Mouse (Mus musculus): ENCODE results near the gene Gbx2. TPM values are rescaled to one million over a fixed set of nuclear protein-coding genes. Genes with fewer than 3 reads are reported as not detected.

Gbx2 gene
- total RNA-seq (2021), result not detected
- long read RNA-seq, experiment 1, result 0 reads
- long read RNA-seq, experiment 2, result 0 reads

GRCm38 (mm10) chr1:89931120-89931519, at the start of gene Gbx2:
Gbx2 (minus strand) TSS chr1:89931179.
- intact Hi-C loops (cut with DNase I; ENCODE audit: low total_unique reads), result loop anchor here (10.0 kb wide), 1 partner anchor 156 kb away; no protein-coding TSS in a partner anchor
- DNase-seq, result peak; percentile 41

- no peak for DNase-seq
- intact Hi-C loops (cut with DNase I; ENCODE audit: low total_unique reads), result no loop called here
These were observed 46.3 kb upstream of the Gbx2 start for GRCm38 (mm10) chr1:89977261-89977660.

GRCm38 (mm10) chr1:89976411-89976810, 45.4 kb upstream of the Gbx2 start:
- intact Hi-C loops (cut with DNase I; ENCODE audit: low total_unique reads), result no loop called here
- no peak for DNase-seq

GRCm38 (mm10) chr1:89974541-89974940, 43.6 kb upstream of the Gbx2 start:
- no peak for DNase-seq
- intact Hi-C loops (cut with DNase I; ENCODE audit: low total_unique reads), result no loop called here

- intact Hi-C loops (cut with DNase I; ENCODE audit: low total_unique reads), result no loop called here
- no peak for DNase-seq
These were observed 40.9 kb upstream of the Gbx2 start for GRCm38 (mm10) chr1:89971848-89972247.

GRCm38 (mm10) chr1:89969714-89970110, 38.7 kb upstream of the Gbx2 start:
- intact Hi-C loops (cut with DNase I; ENCODE audit: low total_unique reads), result no loop called here

GRCm38 (mm10) chr1:89969072-89969713, 38.2 kb upstream of the Gbx2 start:
- intact Hi-C loops (cut with DNase I; ENCODE audit: low total_unique reads), result no loop called here
- DNase-seq, result no peak

More at GRCm38 (mm10) chr1:89969714-89970110, 38.7 kb upstream of the Gbx2 start:
- no peak for DNase-seq

- intact Hi-C loops (cut with DNase I; ENCODE audit: low total_unique reads), result no loop called here
- no peak for DNase-seq
These were observed 37.3 kb upstream of the Gbx2 start for GRCm38 (mm10) chr1:89968111-89968851.

- DNase-seq, result no peak
- intact Hi-C loops (cut with DNase I; ENCODE audit: low total_unique reads), result no loop called here
These were observed 36.6 kb upstream of the Gbx2 start for GRCm38 (mm10) chr1:89967585-89967984.

GRCm38 (mm10) chr1:89964426-89964825, 33.4 kb upstream of the Gbx2 start:
- no peak for DNase-seq
- intact Hi-C loops (cut with DNase I; ENCODE audit: low total_unique reads), result no loop called here

GRCm38 (mm10) chr1:89963296-89963695, 32.3 kb upstream of the Gbx2 start:
- intact Hi-C loops (cut with DNase I; ENCODE audit: low total_unique reads), result no loop called here
- DNase-seq, result no peak

- no peak for DNase-seq
- intact Hi-C loops (cut with DNase I; ENCODE audit: low total_unique reads), result no loop called here
These were observed 31.1 kb upstream of the Gbx2 start for GRCm38 (mm10) chr1:89962092-89962491.

GRCm38 (mm10) chr1:89959393-89959792, 28.4 kb upstream of the Gbx2 start:
- intact Hi-C loops (cut with DNase I; ENCODE audit: low total_unique reads), result no loop called here
- no peak for DNase-seq

GRCm38 (mm10) chr1:89943202-89943601, 12.2 kb upstream of the Gbx2 start:
- intact Hi-C loops (cut with DNase I; ENCODE audit: low total_unique reads), result loop anchor here (5.0 kb wide), 2 partner anchors 276 to 296 kb away; no protein-coding TSS in a partner anchor
- DNase-seq, result peak; percentile 74

GRCm38 (mm10) chr1:89942395-89942976, 11.5 kb upstream of the Gbx2 start:
- intact Hi-C loops (cut with DNase I; ENCODE audit: low total_unique reads), result loop anchor here (5.0 kb wide), 2 partner anchors 275 to 295 kb away; no protein-coding TSS in a partner anchor
- DNase-seq, result no peak

GRCm38 (mm10) chr1:89941701-89942381, 10.9 kb upstream of the Gbx2 start:
- DNase-seq, result no peak
- intact Hi-C loops (cut with DNase I; ENCODE audit: low total_unique reads), result loop anchor here (5.0 kb wide), 2 partner anchors 275 to 295 kb away; no protein-coding TSS in a partner anchor

- no peak for DNase-seq
- intact Hi-C loops (cut with DNase I; ENCODE audit: low total_unique reads), result loop anchor here (5.0 kb wide), 2 partner anchors 274 to 294 kb away; no protein-coding TSS in a partner anchor
These were observed 10.1 kb upstream of the Gbx2 start for GRCm38 (mm10) chr1:89940961-89941524.

GRCm38 (mm10) chr1:89939981-89940726, 9.2 kb upstream of the Gbx2 start:
- intact Hi-C loops (cut with DNase I; ENCODE audit: low total_unique reads), result loop anchor here (5.0 to 10.0 kb wide), 3 partner anchors 165 to 293 kb away; no protein-coding TSS in a partner anchor
- peak; percentile 75 for DNase-seq

- no peak for DNase-seq
- intact Hi-C loops (cut with DNase I; ENCODE audit: low total_unique reads), result loop anchor here (10.0 kb wide), 1 partner anchor 165 kb away; no protein-coding TSS in a partner anchor
These were observed 8.6 kb upstream of the Gbx2 start for GRCm38 (mm10) chr1:89939596-89939960.

Measured in gastrocnemius, postnatal 14 days (tissue).